Mouse (Mus musculus) embryonic fibroblast, embryonic 13.5 days (primary cell): Measurements from ENCODE around the gene Churc1.

Experiments
- CTCF ChIP-seq: IDR thresholded peaks from 2 replicates; pipeline ENCODE4 v1.5.1; 2011; ENCODE audit warnings: mild to moderate bottlenecking, control low read depth, low read length, moderate library complexity, borderline replicate concordance; ENCODE audit not compliant: insufficient read depth
- POLR2A ChIP-seq: IDR thresholded peaks from 2 replicates; pipeline ENCODE4 v1.6.1; 2011; ENCODE audit warnings: low read depth, mild to moderate bottlenecking, control low read depth, low read length, moderate library complexity

DNA sequence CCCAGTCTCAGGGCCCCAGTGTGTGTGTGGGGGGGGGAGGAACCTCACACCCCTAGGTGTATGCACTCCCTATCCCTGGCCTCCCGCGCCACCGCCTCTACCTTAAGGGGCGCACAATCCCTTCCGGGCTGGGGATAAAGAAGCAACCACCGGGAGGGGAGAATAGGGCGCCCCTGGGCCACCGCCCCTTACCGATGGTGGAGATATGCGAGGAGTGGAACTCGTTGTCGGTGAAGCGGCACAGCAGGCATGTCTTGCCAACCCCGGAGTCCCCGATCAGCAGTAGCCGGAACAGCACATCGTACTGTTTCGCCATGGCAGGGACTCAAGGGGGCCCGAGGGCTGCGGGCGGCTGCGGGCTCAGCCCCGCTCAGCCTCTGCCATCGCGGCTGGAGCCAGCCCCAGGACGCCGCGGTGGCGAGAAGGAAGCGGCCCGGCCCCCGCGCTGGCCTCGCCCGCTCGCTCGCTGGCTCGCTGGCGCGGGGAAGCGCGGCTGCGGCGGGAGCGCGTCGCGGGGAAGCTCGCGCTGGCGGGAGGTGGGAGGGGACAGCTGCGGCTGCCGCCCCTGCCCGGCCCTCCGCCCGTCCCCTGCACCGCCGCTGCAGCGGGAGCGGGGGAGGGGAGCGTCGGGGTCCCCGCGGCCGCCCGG is 56.8 kb downstream of the Churc1 start:
- no peak for TF ChIP-seq CTCF
- TF ChIP-seq POLR2A, result no peak
